Mouse (Mus musculus): ENCODE data around the gene Nr1i2. TPM values are rescaled to one million over a fixed set of nuclear protein-coding genes. Genes with fewer than 3 reads are reported as not detected.

The Nr1i2 gene
- polyA plus RNA-seq, 1 experiment: 0.22 TPM

GRCm38 (mm10) chr16:38287357-38287756 lies 7.3 kb downstream of the Nr1i2 start:
- no peaks in the 10 kb centered on the region; the same call in 1 of the 2 replicates for H3K4me1 ChIP-seq (ENCODE audit: control insufficient read depth, insufficient read depth, low read length)
- H3K27me3 ChIP-seq (ENCODE audit: control insufficient read depth, insufficient read depth, low read length): no peaks in the 10 kb centered on the region
- no peaks in the 10 kb centered on the region for H3K36me3 ChIP-seq (ENCODE audit: control insufficient read depth, insufficient read depth, low read length)
- no peak for TF ChIP-seq CTCF (IDR thresholded peaks at IDR 0.05; ENCODE audit: control insufficient read depth, insufficient read depth, insufficient replicate concordance, low read depth, low read length)
- TF ChIP-seq POLR2A (IDR thresholded peaks at IDR 0.05; ENCODE audit: control insufficient read depth, low read depth, low read length): no peak
- H3K4me3 ChIP-seq (ENCODE audit: control insufficient read depth, low read depth, low read length): no peak overlapping the region
- H3K27ac ChIP-seq (ENCODE audit: control insufficient read depth, insufficient read depth, low read depth, low read length): no peak overlapping the region

- no peaks in the 10 kb centered on the region for H3K36me3 ChIP-seq (ENCODE audit: control insufficient read depth, insufficient read depth, low read length)
- H3K27ac ChIP-seq (ENCODE audit: control insufficient read depth, insufficient read depth, low read depth, low read length): no peak overlapping the region
- no peak for TF ChIP-seq CTCF (IDR thresholded peaks at IDR 0.05; ENCODE audit: control insufficient read depth, insufficient read depth, insufficient replicate concordance, low read depth, low read length)
- no peak for TF ChIP-seq POLR2A (IDR thresholded peaks at IDR 0.05; ENCODE audit: control insufficient read depth, low read depth, low read length)
- no peaks in the 10 kb centered on the region for H3K27me3 ChIP-seq (ENCODE audit: control insufficient read depth, insufficient read depth, low read length)
- no peak overlapping the region for H3K4me3 ChIP-seq (ENCODE audit: control insufficient read depth, low read depth, low read length)
- H3K4me1 ChIP-seq (ENCODE audit: control insufficient read depth, insufficient read depth, low read length): no peaks in the 10 kb centered on the region; the same call in 1 of the 2 replicates
Observed at GRCm38 (mm10) chr16:38286541-38286940, 8.1 kb downstream of the Nr1i2 start.

- Histone ChIP-seq H3K27me3 (ENCODE audit: control insufficient read depth, insufficient read depth, low read length) (no peaks in the 10 kb centered on the region), H3K4me1 (ENCODE audit: control insufficient read depth, insufficient read depth, low read length) (no peaks in the 10 kb centered on the region; the same call in 1 of the 2 replicates), H3K4me3 (ENCODE audit: control insufficient read depth, low read depth, low read length) (no peak overlapping the region; the same call in 1 of the 2 replicates), H3K36me3 (ENCODE audit: control insufficient read depth, insufficient read depth, low read length) (no peaks in the 10 kb centered on the region), H3K27ac (ENCODE audit: control insufficient read depth, insufficient read depth, low read depth, low read length) (no peak overlapping the region)
- TF ChIP-seq CTCF (IDR thresholded peaks at IDR 0.05; ENCODE audit: control insufficient read depth, insufficient read depth, insufficient replicate concordance, low read depth, low read length) (no peak), POLR2A (IDR thresholded peaks at IDR 0.05; ENCODE audit: control insufficient read depth, low read depth, low read length) (no peak)
Observed at GRCm38 (mm10) chr16:38285801-38286200, 8.8 kb downstream of the Nr1i2 start.

- no peak for TF ChIP-seq POLR2A (IDR thresholded peaks at IDR 0.05; ENCODE audit: control insufficient read depth, low read depth, low read length)
- no peak for TF ChIP-seq CTCF (IDR thresholded peaks at IDR 0.05; ENCODE audit: control insufficient read depth, insufficient read depth, insufficient replicate concordance, low read depth, low read length)
- Histone ChIP-seq H3K4me1 (ENCODE audit: control insufficient read depth, insufficient read depth, low read length) (no peaks in the 10 kb centered on the region; the same call in 1 of the 2 replicates), H3K36me3 (ENCODE audit: control insufficient read depth, insufficient read depth, low read length) (no peaks in the 10 kb centered on the region), H3K27me3 (ENCODE audit: control insufficient read depth, insufficient read depth, low read length) (no peaks in the 10 kb centered on the region), H3K4me3 (ENCODE audit: control insufficient read depth, low read depth, low read length) (no peak overlapping the region), H3K27ac (ENCODE audit: control insufficient read depth, insufficient read depth, low read depth, low read length) (no peak overlapping the region)
Observed at GRCm38 (mm10) chr16:38283300-38283699, 11.3 kb downstream of the Nr1i2 start.

- no peak for TF ChIP-seq CTCF (IDR thresholded peaks at IDR 0.05; ENCODE audit: control insufficient read depth, insufficient read depth, insufficient replicate concordance, low read depth, low read length)
- TF ChIP-seq POLR2A (IDR thresholded peaks at IDR 0.05; ENCODE audit: control insufficient read depth, low read depth, low read length): no peak
- no peak overlapping the region for H3K27ac ChIP-seq (ENCODE audit: control insufficient read depth, insufficient read depth, low read depth, low read length)
- H3K27me3 ChIP-seq (ENCODE audit: control insufficient read depth, insufficient read depth, low read length): no peaks in the 10 kb centered on the region
- H3K4me1 ChIP-seq (ENCODE audit: control insufficient read depth, insufficient read depth, low read length): no peaks in the 10 kb centered on the region; the same call in 1 of the 2 replicates
- no peak overlapping the region for H3K4me3 ChIP-seq (ENCODE audit: control insufficient read depth, low read depth, low read length)
- no peaks in the 10 kb centered on the region for H3K36me3 ChIP-seq (ENCODE audit: control insufficient read depth, insufficient read depth, low read length)
Observed at GRCm38 (mm10) chr16:38282559-38283160, 12.0 kb downstream of the Nr1i2 start.

- peak overlapping the region; percentile 48 for H3K4me3 ChIP-seq (ENCODE audit: control insufficient read depth, low read depth, low read length)
- H3K27ac ChIP-seq (ENCODE audit: control insufficient read depth, insufficient read depth, low read depth, low read length): no peak overlapping the region
- H3K4me1 ChIP-seq (ENCODE audit: control insufficient read depth, insufficient read depth, low read length): no peaks in the 10 kb centered on the region; the same call in 1 of the 2 replicates
- no peaks in the 10 kb centered on the region for H3K27me3 ChIP-seq (ENCODE audit: control insufficient read depth, insufficient read depth, low read length)
- TF ChIP-seq POLR2A (IDR thresholded peaks at IDR 0.05; ENCODE audit: control insufficient read depth, low read depth, low read length): no peak
- TF ChIP-seq CTCF (IDR thresholded peaks at IDR 0.05; ENCODE audit: control insufficient read depth, insufficient read depth, insufficient replicate concordance, low read depth, low read length): no peak
- H3K36me3 ChIP-seq (ENCODE audit: control insufficient read depth, insufficient read depth, low read length): no peaks in the 10 kb centered on the region
Observed at GRCm38 (mm10) chr16:38280951-38281350, 13.7 kb downstream of the Nr1i2 start.

GRCm38 (mm10) chr16:38279794-38280193 lies 14.8 kb downstream of the Nr1i2 start:
- Histone ChIP-seq H3K4me1 (ENCODE audit: control insufficient read depth, insufficient read depth, low read length) (no peaks in the 10 kb centered on the region), H3K27ac (ENCODE audit: control insufficient read depth, insufficient read depth, low read depth, low read length) (no peak overlapping the region), H3K36me3 (ENCODE audit: control insufficient read depth, insufficient read depth, low read length) (no peaks in the 10 kb centered on the region), H3K27me3 (ENCODE audit: control insufficient read depth, insufficient read depth, low read length) (no peaks in the 10 kb centered on the region), H3K4me3 (ENCODE audit: control insufficient read depth, low read depth, low read length) (no peak overlapping the region)
- TF ChIP-seq POLR2A (IDR thresholded peaks at IDR 0.05; ENCODE audit: control insufficient read depth, low read depth, low read length) (no peak), CTCF (IDR thresholded peaks at IDR 0.05; ENCODE audit: control insufficient read depth, insufficient read depth, insufficient replicate concordance, low read depth, low read length) (no peak)

Measured in testis, adult 2 months (tissue).